Mouse (Mus musculus): ENCODE measurements around the gene Rab11a. TPM values are rescaled to one million over a fixed set of nuclear protein-coding genes. Genes with fewer than 3 reads are reported as not detected.

The Rab11a gene
- polyA plus RNA-seq, 1 experiment from 2014 or later: 341 TPM

DNA sequence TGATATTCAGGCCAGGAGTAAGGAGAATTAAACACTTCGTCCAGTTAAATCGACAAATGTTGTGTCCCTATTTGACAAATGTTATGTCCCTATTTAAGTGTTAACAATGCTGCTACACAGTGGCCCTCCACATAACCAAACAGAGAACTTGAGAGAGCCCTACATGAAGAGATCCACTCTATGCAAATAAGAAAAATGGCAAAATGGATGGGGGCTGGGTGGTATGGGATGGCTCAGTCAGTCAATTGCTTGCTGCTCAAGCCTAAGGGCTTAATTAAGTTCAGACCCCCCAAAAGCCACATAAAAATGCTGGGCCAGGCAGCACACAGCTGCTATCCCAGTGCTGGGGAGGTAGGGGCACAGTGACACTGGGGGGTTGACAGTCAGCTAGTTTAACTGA, 37.3 kb upstream of the Rab11a start:
- no peak overlapping the region; the same call in 1 of the 2 replicates for H3K27ac ChIP-seq (ENCODE audit: low read depth, low read length)
- no peaks in the 10 kb centered on the region; the same call in 1 of the 2 replicates for H3K4me1 ChIP-seq (replicated peaks; ENCODE audit: control insufficient read depth, insufficient read depth, low read length)
- no peak overlapping the region; the same call in 1 of the 2 replicates for H3K9ac ChIP-seq (ENCODE audit: low read depth, low read length)
- no peak for DNase-seq (ENCODE audit: low spot score)
- no peaks in the 10 kb centered on the region for H3K9me3 ChIP-seq (ENCODE audit: control insufficient read depth, low read length)
- H3K27me3 ChIP-seq (replicated peaks; ENCODE audit: control insufficient read depth, insufficient read depth, low read length): no peaks in the 10 kb centered on the region
- WGBS: 84% methylated on average over 2 of the region's 2 CpGs
- no peak overlapping the region for H3K4me3 ChIP-seq (ENCODE audit: low read depth, low read length)
- no peak for ATAC-seq (replicated peaks; ENCODE audit: low FRiP score)
- H3K36me3 ChIP-seq (ENCODE audit: control insufficient read depth, insufficient read depth, low read length): no peaks in the 10 kb centered on the region
- no peak overlapping the region for H3K4me2 ChIP-seq

DNA sequence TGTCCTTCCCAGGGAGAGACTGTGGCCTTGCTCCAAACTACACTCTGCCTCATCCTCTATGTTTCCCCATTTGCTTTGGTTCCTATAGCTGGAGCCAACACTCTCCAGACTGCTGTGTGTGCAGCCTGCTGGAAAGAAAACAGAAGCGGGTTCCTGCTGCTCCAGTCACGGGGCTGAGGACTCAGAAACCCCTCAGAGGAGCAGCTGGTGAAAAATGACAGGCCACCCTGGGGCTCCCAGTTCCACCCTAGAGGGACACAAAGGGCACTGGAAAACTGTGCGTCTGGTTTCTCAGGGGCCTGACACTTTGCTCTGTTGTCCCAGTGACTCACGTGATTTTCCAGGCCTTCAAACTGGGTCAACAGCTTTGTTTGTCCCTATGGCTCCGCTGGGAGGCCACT, 36.9 kb upstream of the Rab11a start:
- ATAC-seq (replicated peaks; ENCODE audit: low FRiP score): no peak
- peak overlapping the region; percentile 74 for H3K27ac ChIP-seq (ENCODE audit: low read depth, low read length)
- H3K36me3 ChIP-seq (ENCODE audit: control insufficient read depth, insufficient read depth, low read length): no peaks in the 10 kb centered on the region
- no peak overlapping the region for H3K4me3 ChIP-seq (ENCODE audit: low read depth, low read length)
- H3K4me2 ChIP-seq: no peak overlapping the region
- 56% methylated on average over 5 of the region's 5 CpGs for WGBS
- no peaks in the 10 kb centered on the region for H3K9me3 ChIP-seq (ENCODE audit: control insufficient read depth, low read length)
- no peak for DNase-seq (ENCODE audit: low spot score)
- H3K27me3 ChIP-seq (replicated peaks; ENCODE audit: control insufficient read depth, insufficient read depth, low read length): no peaks in the 10 kb centered on the region
- H3K4me1 ChIP-seq (replicated peaks; ENCODE audit: control insufficient read depth, insufficient read depth, low read length): no peaks in the 10 kb centered on the region
- H3K9ac ChIP-seq (ENCODE audit: low read depth, low read length): no peak overlapping the region; the same call in 1 of the 2 replicates

DNA sequence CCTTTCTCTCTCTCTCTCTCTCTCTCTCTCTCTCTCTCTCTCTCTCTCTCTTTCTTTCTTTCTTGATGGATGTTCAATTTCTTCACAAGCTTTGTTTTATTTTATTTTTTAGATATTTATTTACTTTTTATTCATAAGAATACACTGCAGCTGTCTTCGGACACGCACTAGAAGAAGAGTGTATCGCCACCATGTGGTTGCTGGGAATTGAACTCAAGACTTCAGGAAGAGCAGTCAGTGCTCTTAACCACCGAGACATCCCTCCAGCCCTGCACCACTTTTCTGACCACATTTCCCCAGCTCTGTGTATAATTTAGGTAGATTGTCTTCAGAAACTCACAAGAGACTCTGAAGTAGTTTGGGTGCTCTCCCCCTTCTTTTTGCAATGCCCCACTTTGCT, 36.4 kb upstream of the Rab11a start:
- Histone ChIP-seq H3K4me3 (ENCODE audit: low read depth, low read length) (no peak overlapping the region), H3K4me2 (no peak overlapping the region), H3K9ac (ENCODE audit: low read depth, low read length) (no peak overlapping the region), H3K4me1 (replicated peaks; ENCODE audit: control insufficient read depth, insufficient read depth, low read length) (no peaks in the 10 kb centered on the region), H3K27me3 (replicated peaks; ENCODE audit: control insufficient read depth, insufficient read depth, low read length) (no peaks in the 10 kb centered on the region), H3K9me3 (ENCODE audit: control insufficient read depth, low read length) (no peaks in the 10 kb centered on the region), H3K36me3 (ENCODE audit: control insufficient read depth, insufficient read depth, low read length) (no peaks in the 10 kb centered on the region), H3K27ac (ENCODE audit: low read depth, low read length) (peak overlapping the region; percentile 74; the same call in 1 of the 2 replicates)
- WGBS: 49% methylated on average over 4 of the region's 4 CpGs
- DNase-seq (ENCODE audit: low spot score): no peak
- no peak for ATAC-seq (replicated peaks; ENCODE audit: low FRiP score)

DNA sequence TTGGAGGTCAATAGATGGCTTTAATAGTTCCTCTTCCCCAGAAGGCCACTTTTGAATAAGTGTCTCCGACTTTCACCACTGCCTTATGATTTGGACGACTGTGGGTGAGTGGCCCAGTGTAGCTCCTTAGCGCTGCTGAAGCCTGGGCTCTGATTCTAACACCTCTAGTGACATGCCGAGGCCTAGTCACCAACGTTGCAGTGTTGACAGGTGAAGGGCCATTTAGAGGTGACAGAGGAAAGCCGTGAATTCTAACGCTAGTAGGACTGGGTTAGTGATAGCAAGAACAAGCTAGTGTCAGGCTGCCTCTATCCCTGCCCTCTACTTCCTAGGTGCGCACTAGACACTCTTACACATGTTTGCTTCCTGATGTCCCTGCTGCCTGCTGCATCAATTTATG, 35.7 kb upstream of the Rab11a start:
- Histone ChIP-seq H3K4me1 (replicated peaks; ENCODE audit: control insufficient read depth, insufficient read depth, low read length) (no peaks in the 10 kb centered on the region), H3K27me3 (replicated peaks; ENCODE audit: control insufficient read depth, insufficient read depth, low read length) (no peaks in the 10 kb centered on the region), H3K27ac (ENCODE audit: low read depth, low read length) (no peak overlapping the region), H3K4me2 (no peak overlapping the region), H3K9me3 (ENCODE audit: control insufficient read depth, low read length) (no peaks in the 10 kb centered on the region), H3K36me3 (ENCODE audit: control insufficient read depth, insufficient read depth, low read length) (no peaks in the 10 kb centered on the region), H3K4me3 (ENCODE audit: low read depth, low read length) (no peak overlapping the region), H3K9ac (ENCODE audit: low read depth, low read length) (no peak overlapping the region)
- 77% methylated on average over 8 of the region's 8 CpGs for WGBS
- ATAC-seq (replicated peaks; ENCODE audit: low FRiP score) (no peak), DNase-seq (ENCODE audit: low spot score) (no peak)

DNA sequence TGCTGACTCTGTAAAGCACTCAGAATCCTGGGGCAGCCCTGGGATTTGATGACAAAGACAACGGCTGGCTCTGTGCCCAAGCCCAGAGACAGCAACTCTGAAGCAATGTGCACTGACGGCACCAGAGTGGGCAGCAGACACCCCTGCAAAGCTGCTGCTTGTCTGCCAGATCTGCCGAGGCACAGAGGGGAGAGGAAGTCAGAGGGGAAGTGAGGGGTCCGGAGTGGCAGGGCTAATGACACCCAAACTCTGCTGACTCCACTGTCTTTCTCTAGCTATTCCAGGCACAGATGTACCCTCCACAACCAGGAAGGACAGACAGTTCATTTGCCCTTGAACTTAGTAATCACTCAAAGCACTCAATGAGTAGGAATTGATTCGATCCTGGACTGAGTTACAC, 33.7 kb upstream of the Rab11a start:
- Histone ChIP-seq H3K4me1 (replicated peaks; ENCODE audit: control insufficient read depth, insufficient read depth, low read length) (no peaks in the 10 kb centered on the region), H3K27me3 (replicated peaks; ENCODE audit: control insufficient read depth, insufficient read depth, low read length) (no peaks in the 10 kb centered on the region), H3K36me3 (ENCODE audit: control insufficient read depth, insufficient read depth, low read length) (no peaks in the 10 kb centered on the region), H3K9ac (ENCODE audit: low read depth, low read length) (no peak overlapping the region), H3K9me3 (ENCODE audit: control insufficient read depth, low read length) (no peaks in the 10 kb centered on the region), H3K4me3 (ENCODE audit: low read depth, low read length) (no peak overlapping the region), H3K4me2 (no peak overlapping the region), H3K27ac (ENCODE audit: low read depth, low read length) (no peak overlapping the region)
- WGBS: 44% methylated on average over 5 of the region's 5 CpGs
- ATAC-seq (replicated peaks; ENCODE audit: low FRiP score): no peak
- DNase-seq (ENCODE audit: low spot score): no peak

DNA sequence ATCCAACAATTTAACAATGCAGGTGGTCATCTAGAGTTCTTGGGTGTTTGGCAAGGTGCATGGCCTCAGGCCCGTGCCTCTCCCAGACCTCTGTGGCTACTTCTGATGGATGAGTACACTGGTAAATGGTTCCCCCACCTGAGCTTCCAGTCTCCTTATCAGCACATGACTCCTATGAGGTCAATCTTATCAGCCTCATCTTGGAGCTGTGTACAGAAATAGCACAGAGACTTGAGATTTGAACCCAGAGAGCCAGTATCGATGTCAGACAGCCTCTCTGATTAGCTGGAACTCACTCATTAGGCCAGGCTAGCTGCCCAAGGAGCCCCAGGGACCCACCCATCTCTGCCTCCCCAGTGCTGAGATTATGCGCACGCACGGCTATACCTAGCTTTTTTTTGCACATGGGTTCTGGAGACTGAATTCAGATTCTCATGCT, 32.9 kb upstream of the Rab11a start:
- DNase-seq (ENCODE audit: low spot score) (no peak), ATAC-seq (replicated peaks; ENCODE audit: low FRiP score) (no peak)
- Histone ChIP-seq H3K4me2 (no peak overlapping the region), H3K9ac (ENCODE audit: low read depth, low read length) (no peak overlapping the region), H3K27ac (ENCODE audit: low read depth, low read length) (no peak overlapping the region), H3K4me1 (replicated peaks; ENCODE audit: control insufficient read depth, insufficient read depth, low read length) (no peaks in the 10 kb centered on the region), H3K9me3 (ENCODE audit: control insufficient read depth, low read length) (no peaks in the 10 kb centered on the region), H3K27me3 (replicated peaks; ENCODE audit: control insufficient read depth, insufficient read depth, low read length) (no peaks in the 10 kb centered on the region), H3K36me3 (ENCODE audit: control insufficient read depth, insufficient read depth, low read length) (no peaks in the 10 kb centered on the region), H3K4me3 (ENCODE audit: low read depth, low read length) (no peak overlapping the region)
- WGBS: 76% methylated on average over 5 of the region's 5 CpGs

DNA sequence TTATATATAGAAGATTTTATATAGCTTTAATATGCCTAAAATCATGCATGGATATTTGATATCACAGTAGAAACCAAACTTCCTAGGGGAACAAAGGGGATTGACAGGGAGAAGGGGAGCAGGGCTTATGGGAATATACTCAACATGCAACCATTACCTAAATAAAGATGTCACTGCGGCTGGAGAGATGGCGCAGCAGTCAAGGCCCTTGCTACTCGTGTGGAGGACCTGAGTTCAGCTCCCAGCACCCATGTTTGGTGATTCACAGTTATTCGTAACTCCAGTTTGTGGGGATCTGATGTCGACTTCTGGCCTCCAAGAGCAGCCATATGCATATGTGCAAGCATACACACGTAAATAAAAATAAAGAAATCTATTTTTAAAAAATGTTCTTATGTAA, 32.4 kb upstream of the Rab11a start:
- H3K4me2 ChIP-seq: no peak overlapping the region
- H3K4me3 ChIP-seq (ENCODE audit: low read depth, low read length): no peak overlapping the region
- no peaks in the 10 kb centered on the region for H3K9me3 ChIP-seq (ENCODE audit: control insufficient read depth, low read length)
- WGBS: 88% methylated on average over 6 of the region's 6 CpGs
- DNase-seq (ENCODE audit: low spot score) (no peak), ATAC-seq (replicated peaks; ENCODE audit: low FRiP score) (no peak)
- no peak overlapping the region for H3K27ac ChIP-seq (ENCODE audit: low read depth, low read length)
- H3K36me3 ChIP-seq (ENCODE audit: control insufficient read depth, insufficient read depth, low read length): no peaks in the 10 kb centered on the region
- H3K27me3 ChIP-seq (replicated peaks; ENCODE audit: control insufficient read depth, insufficient read depth, low read length): no peaks in the 10 kb centered on the region
- H3K9ac ChIP-seq (ENCODE audit: low read depth, low read length): no peak overlapping the region
- no peaks in the 10 kb centered on the region for H3K4me1 ChIP-seq (replicated peaks; ENCODE audit: control insufficient read depth, insufficient read depth, low read length)

DNA sequence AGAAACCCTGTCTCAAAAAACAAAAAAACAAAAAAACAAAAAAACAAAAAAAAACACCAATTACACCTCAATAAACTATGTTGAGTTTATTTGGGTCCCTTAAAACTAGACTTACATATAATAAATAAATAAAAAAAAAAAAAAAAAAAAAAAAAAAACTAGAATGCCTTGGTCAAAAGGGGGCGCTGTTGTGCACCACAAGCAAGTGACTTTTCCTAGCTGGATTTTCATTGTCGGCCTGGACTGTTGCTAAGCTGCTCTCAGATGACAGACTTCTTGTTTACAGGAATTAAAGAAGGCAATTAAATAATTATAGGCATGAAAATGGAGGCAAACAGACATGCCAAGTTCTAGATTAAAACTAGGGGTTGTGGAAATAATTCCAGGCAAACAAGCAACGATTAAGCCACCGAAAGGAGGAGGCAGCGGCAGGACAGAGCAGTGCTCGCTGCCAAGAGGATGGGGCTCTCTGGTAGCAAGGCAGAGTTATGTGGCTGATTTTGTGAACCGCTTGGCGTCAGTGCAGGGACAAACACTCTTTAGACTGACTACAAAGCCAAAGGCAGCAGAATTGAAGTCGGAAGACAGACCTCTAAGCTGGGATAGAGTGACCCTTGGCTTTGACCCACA, 31.6 kb upstream of the Rab11a start:
- H3K27ac ChIP-seq (ENCODE audit: low read depth, low read length): no peak overlapping the region
- no peak overlapping the region for H3K4me3 ChIP-seq (ENCODE audit: low read depth, low read length)
- 58% methylated on average over 9 of the region's 9 CpGs for WGBS
- no peaks in the 10 kb centered on the region for H3K27me3 ChIP-seq (replicated peaks; ENCODE audit: control insufficient read depth, insufficient read depth, low read length)
- no peak for DNase-seq (ENCODE audit: low spot score)
- H3K4me1 ChIP-seq (replicated peaks; ENCODE audit: control insufficient read depth, insufficient read depth, low read length): no peaks in the 10 kb centered on the region
- ATAC-seq (replicated peaks; ENCODE audit: low FRiP score): no peak
- H3K4me2 ChIP-seq: no peak overlapping the region
- H3K9ac ChIP-seq (ENCODE audit: low read depth, low read length): no peak overlapping the region
- no peaks in the 10 kb centered on the region for H3K9me3 ChIP-seq (ENCODE audit: control insufficient read depth, low read length)
- no peaks in the 10 kb centered on the region for H3K36me3 ChIP-seq (ENCODE audit: control insufficient read depth, insufficient read depth, low read length)

DNA sequence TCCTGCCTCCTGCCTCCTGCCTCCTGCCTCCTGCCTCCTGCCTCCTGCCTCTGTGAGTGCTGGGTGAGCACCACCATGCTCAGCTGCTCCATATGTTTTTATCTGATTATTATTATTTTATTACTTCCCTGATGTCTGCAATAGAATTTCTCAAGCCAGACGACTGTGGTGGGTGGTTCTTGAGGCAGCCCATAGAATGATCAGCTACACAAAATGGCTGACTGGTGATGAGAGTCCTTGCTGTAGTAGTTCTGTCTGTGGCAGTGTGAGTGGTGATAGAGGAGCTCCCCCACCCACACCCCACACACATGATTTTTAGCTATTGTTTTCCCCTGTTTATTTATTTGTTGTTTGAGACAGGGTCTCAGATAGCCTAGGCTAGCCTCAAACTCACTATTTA, 30.2 kb upstream of the Rab11a start:
- 69% methylated on average over 1 of the region's 1 CpGs for WGBS

More for the DNA sequence above, 30.2 kb upstream of the Rab11a start:
- DNase-seq (ENCODE audit: low spot score) (no peak), ATAC-seq (replicated peaks; ENCODE audit: low FRiP score) (no peak)
- H3K4me3 ChIP-seq (ENCODE audit: low read depth, low read length): no peak overlapping the region
- no peaks in the 10 kb centered on the region for H3K4me1 ChIP-seq (replicated peaks; ENCODE audit: control insufficient read depth, insufficient read depth, low read length)
- H3K27me3 ChIP-seq (replicated peaks; ENCODE audit: control insufficient read depth, insufficient read depth, low read length): no peaks in the 10 kb centered on the region
- H3K9ac ChIP-seq (ENCODE audit: low read depth, low read length): no peak overlapping the region
- no peak overlapping the region for H3K27ac ChIP-seq (ENCODE audit: low read depth, low read length)
- H3K36me3 ChIP-seq (ENCODE audit: control insufficient read depth, insufficient read depth, low read length): no peaks in the 10 kb centered on the region
- H3K9me3 ChIP-seq (ENCODE audit: control insufficient read depth, low read length): no peaks in the 10 kb centered on the region
- no peak overlapping the region for H3K4me2 ChIP-seq
